Mouse (Mus musculus) neural tube, embryonic 13.5 days (tissue): ENCODE results near the gene Wasf1. TPM values are rescaled to one million over a fixed set of nuclear protein-coding genes. Genes with fewer than 3 reads are reported as not detected.

Experiments used
- ATAC-seq: fragments of 200-750 bp; cut with Nextera tagmentation; 2 replicates; pipeline ENCODE4 v1.8.0; 2017; ENCODE audit warnings: low read depth, mild to moderate bottlenecking, moderate TSS enrichment, moderate library complexity
- H3K27ac ChIP-seq: fragments of 300-500 bp; sonication (generic); replicated peaks from 2 replicates; pipeline ENCODE4 v1.5.1; 2015; ENCODE audit warnings: moderate library complexity, mild to moderate bottlenecking, inconsistent platforms
- H3K27me3 ChIP-seq: fragments of 300-500 bp; sonication (generic); 2 replicates; pipeline ENCODE4 v1.6.1; 2015; ENCODE audit warnings: mild to moderate bottlenecking, inconsistent platforms
- H3K36me3 ChIP-seq: fragments of 300-500 bp; sonication (generic); 2 replicates; pipeline ENCODE4 v1.6.1; 2015; ENCODE audit warnings: mild to moderate bottlenecking, inconsistent platforms
- H3K4me1 ChIP-seq: fragments of 300-500 bp; sonication (generic); replicated peaks from 2 replicates; pipeline ENCODE4 v1.6.1; 2015; ENCODE audit warnings: inconsistent platforms
- H3K4me2 ChIP-seq: fragments of 300-500 bp; sonication (generic); 2 replicates; pipeline ENCODE4 v1.6.1; 2015; ENCODE audit warnings: inconsistent platforms, mild to moderate bottlenecking, moderate library complexity
- H3K4me3 ChIP-seq: fragments of 300-500 bp; sonication (generic); 2 replicates; pipeline ENCODE4 v1.5.1; 2015; ENCODE audit warnings: mild to moderate bottlenecking, inconsistent platforms
- H3K9ac ChIP-seq: fragments of 300-500 bp; sonication (generic); 2 replicates; pipeline ENCODE4 v1.6.1; 2015; ENCODE audit warnings: moderate library complexity, mild to moderate bottlenecking, inconsistent platforms
- H3K9me3 ChIP-seq: fragments of 300-500 bp; sonication (generic); 2 replicates; pipeline ENCODE4 v1.6.1; 2016; ENCODE audit warnings: inconsistent platforms
- WGBS: fragments of 180-500 bp; shearing (Covaris S2); methylation state at CpG from one replicate; pipeline ENCODE4 v1.1.7; 2015; 5-methylcytosine and 5-hydroxymethylcytosine counted together
- polyA plus RNA-seq: library from polyadenylated mRNA; unstranded; fragments of >200 nt; fragmentation: Nextera tagmentation; extraction: Ambion mirVana; gene quantifications from 2 replicates; pipeline ENCODE4 v1.2.1, GENCODE M21; 2015

The Wasf1 gene
- polyA plus RNA-seq, 1 experiment from 2014 or later, result 106 TPM

DNA sequence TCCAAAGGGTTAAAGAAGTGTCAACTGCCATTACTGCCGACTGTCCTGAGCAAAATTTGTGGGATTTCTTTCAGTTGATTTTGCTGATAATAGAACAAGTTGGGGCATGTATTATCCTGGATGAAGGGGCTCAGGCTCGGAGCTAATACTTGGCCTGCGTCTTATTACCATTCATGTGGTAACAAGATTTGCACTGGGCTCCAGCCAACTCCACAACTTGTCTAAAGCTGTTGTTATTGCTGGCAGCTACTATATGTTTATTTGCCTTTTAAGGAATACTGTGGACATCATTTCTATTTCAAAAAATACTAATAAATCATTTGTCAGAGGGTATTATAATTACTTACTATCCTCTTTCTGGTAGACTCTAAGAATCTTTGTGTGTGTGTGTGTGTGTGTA is 66.9 kb downstream of the Wasf1 start:
- Histone ChIP-seq H3K9me3 (no peaks in the 10 kb centered on the region), H3K27ac (no peak overlapping the region), H3K4me1 (no peaks in the 10 kb centered on the region), H3K4me3 (no peak overlapping the region), H3K4me2 (no peak overlapping the region), H3K9ac (no peak overlapping the region), H3K27me3 (no peaks in the 10 kb centered on the region), H3K36me3 (peaks cover 26% of the 10 kb centered on the region)
- ATAC-seq, result no peak
- 63% methylated on average over 3 of the region's 3 CpGs for WGBS

DNA sequence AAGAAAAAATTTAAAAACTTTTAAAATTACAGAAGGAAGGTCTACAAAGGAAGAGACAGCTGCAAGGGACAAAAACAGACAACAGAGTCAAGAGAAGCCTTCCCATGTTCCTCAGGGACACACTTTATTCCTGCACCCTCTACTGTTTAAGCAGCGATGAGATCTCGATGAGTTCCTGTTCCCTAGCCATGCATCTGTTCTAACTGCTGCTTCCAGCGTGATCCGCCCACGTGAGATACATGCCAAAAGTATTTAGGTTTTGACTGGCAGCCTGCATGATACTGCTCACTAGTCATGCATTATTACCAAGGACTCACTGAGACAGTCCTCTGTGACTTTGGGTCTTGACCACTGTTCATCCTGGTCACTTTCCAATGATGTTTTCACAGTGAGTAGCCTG is 72.9 kb downstream of the Wasf1 start:
- Histone ChIP-seq H3K27me3 (no peaks in the 10 kb centered on the region), H3K9ac (no peak overlapping the region), H3K4me1 (no peaks in the 10 kb centered on the region), H3K4me2 (no peak overlapping the region), H3K9me3 (no peaks in the 10 kb centered on the region), H3K4me3 (no peak overlapping the region), H3K27ac (no peak overlapping the region), H3K36me3 (peaks cover 25% of the 10 kb centered on the region)
- WGBS, result 89% methylated on average over 5 of the region's 5 CpGs
- no peak for ATAC-seq

- Histone ChIP-seq H3K36me3 (peaks cover 13% of the 10 kb centered on the region; the same call in 1 of the 2 replicates), H3K9ac (no peak overlapping the region), H3K9me3 (no peaks in the 10 kb centered on the region), H3K4me1 (peaks cover 4% of the 10 kb centered on the region; the same call in 1 of the 2 replicates), H3K4me2 (no peak overlapping the region), H3K27ac (no peak overlapping the region), H3K4me3 (no peak overlapping the region), H3K27me3 (no peaks in the 10 kb centered on the region)
- ATAC-seq, result no peak
- 54% methylated on average over 6 of the region's 6 CpGs for WGBS
These were observed 78.1 kb downstream of the Wasf1 start for GRCm38 (mm10) chr10:40961365-40961764.

DNA sequence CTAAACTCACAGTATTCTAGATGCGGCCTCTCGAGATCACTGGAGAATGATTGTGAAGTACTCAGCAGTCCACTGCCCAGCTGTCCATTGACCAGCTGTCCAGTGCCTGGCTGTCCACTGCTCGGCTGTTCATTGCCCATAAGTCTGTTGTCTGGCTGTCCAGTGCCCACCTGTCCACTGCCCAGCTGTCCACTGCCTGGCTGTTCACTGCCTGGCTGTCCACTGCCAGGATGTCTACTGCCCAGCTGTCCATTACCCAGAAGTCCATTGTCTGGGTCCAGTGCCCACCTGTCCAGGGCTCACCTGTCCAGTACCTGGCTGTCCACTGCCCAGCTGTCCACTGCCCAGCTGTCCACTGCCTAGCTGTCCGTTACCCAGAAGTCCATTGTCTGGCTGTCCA is 78.7 kb downstream of the Wasf1 start:
- Histone ChIP-seq H3K4me1 (peaks cover 4% of the 10 kb centered on the region; the same call in 1 of the 2 replicates), H3K27me3 (no peaks in the 10 kb centered on the region), H3K4me3 (no peak overlapping the region), H3K27ac (no peak overlapping the region), H3K9ac (no peak overlapping the region), H3K36me3 (0 out of 2 replicates have a peak, but pooled peaks cover 8% of the 10 kb centered on the region), H3K9me3 (no peaks in the 10 kb centered on the region), H3K4me2 (no peak overlapping the region)
- WGBS, result 97% methylated on average over 4 of the region's 4 CpGs
- ATAC-seq, result no peak

GRCm38 (mm10) chr10:40964546-40964945 is 81.3 kb downstream of the Wasf1 start:
- no peak for ATAC-seq
- H3K4me2 ChIP-seq, result no peak overlapping the region
- H3K27me3 ChIP-seq, result no peaks in the 10 kb centered on the region
- no peaks in the 10 kb centered on the region for H3K9me3 ChIP-seq
- H3K4me1 ChIP-seq, result peaks cover 21% of the 10 kb centered on the region
- H3K9ac ChIP-seq, result no peak overlapping the region
- H3K36me3 ChIP-seq, result no peaks in the 10 kb centered on the region
- no peak overlapping the region; the same call in 1 of the 2 replicates for H3K27ac ChIP-seq
- 31% methylated on average over 4 of the region's 4 CpGs for WGBS
- H3K4me3 ChIP-seq, result no peak overlapping the region

- H3K36me3 ChIP-seq, result no peaks in the 10 kb centered on the region
- ATAC-seq, result no peak
- H3K27me3 ChIP-seq, result no peaks in the 10 kb centered on the region
- WGBS, result 55% methylated on average over 8 of the region's 8 CpGs
- no peaks in the 10 kb centered on the region for H3K9me3 ChIP-seq
- no peak overlapping the region for H3K9ac ChIP-seq
- peaks cover 32% of the 10 kb centered on the region for H3K4me1 ChIP-seq
- H3K27ac ChIP-seq, result no peak overlapping the region
- H3K4me3 ChIP-seq, result no peak overlapping the region
- no peak overlapping the region for H3K4me2 ChIP-seq
These were observed 85.3 kb downstream of the Wasf1 start for GRCm38 (mm10) chr10:40968551-40968950.

- Histone ChIP-seq H3K36me3 (no peaks in the 10 kb centered on the region), H3K27me3 (no peaks in the 10 kb centered on the region), H3K9me3 (no peaks in the 10 kb centered on the region), H3K4me3 (peak overlapping the region; percentile 30), H3K9ac (peak overlapping the region; percentile 65), H3K27ac (peak overlapping the region; percentile 18; the same call in 1 of the 2 replicates), H3K4me1 (peaks cover 29% of the 10 kb centered on the region), H3K4me2 (peak overlapping the region; percentile 58)
- WGBS, result 7% methylated on average over 16 of the region's 16 CpGs
- ATAC-seq, result peak; percentile 82
These were observed 86.2 kb downstream of the Wasf1 start for GRCm38 (mm10) chr10:40969372-40970033.

- H3K9ac ChIP-seq, result no peak overlapping the region
- H3K4me1 ChIP-seq, result peaks cover 28% of the 10 kb centered on the region
- ATAC-seq, result no peak
- no peaks in the 10 kb centered on the region for H3K27me3 ChIP-seq
- H3K4me3 ChIP-seq, result no peak overlapping the region
- 72% methylated on average over 12 of the region's 12 CpGs for WGBS
- H3K36me3 ChIP-seq, result no peaks in the 10 kb centered on the region
- no peak overlapping the region for H3K27ac ChIP-seq
- H3K9me3 ChIP-seq, result no peaks in the 10 kb centered on the region
- no peak overlapping the region for H3K4me2 ChIP-seq
These were observed 87.4 kb downstream of the Wasf1 start for GRCm38 (mm10) chr10:40970601-40971245.

GRCm38 (mm10) chr10:40971256-40971655 is 88.0 kb downstream of the Wasf1 start:
- Histone ChIP-seq H3K4me1 (peaks cover 28% of the 10 kb centered on the region), H3K9me3 (no peaks in the 10 kb centered on the region), H3K27me3 (no peaks in the 10 kb centered on the region), H3K36me3 (no peaks in the 10 kb centered on the region), H3K27ac (no peak overlapping the region), H3K9ac (no peak overlapping the region), H3K4me3 (no peak overlapping the region), H3K4me2 (no peak overlapping the region)
- WGBS, result 63% methylated on average over 5 of the region's 5 CpGs
- ATAC-seq, result no peak

- Histone ChIP-seq H3K4me1 (no peaks in the 10 kb centered on the region; the same call in 1 of the 2 replicates), H3K9ac (no peak overlapping the region), H3K4me3 (no peak overlapping the region), H3K27ac (no peak overlapping the region), H3K9me3 (no peaks in the 10 kb centered on the region), H3K4me2 (no peak overlapping the region), H3K36me3 (no peaks in the 10 kb centered on the region), H3K27me3 (no peaks in the 10 kb centered on the region)
- ATAC-seq, result no peak
These were observed 100.5 kb downstream of the Wasf1 start for GRCm38 (mm10) chr10:40983761-40984160.

DNA sequence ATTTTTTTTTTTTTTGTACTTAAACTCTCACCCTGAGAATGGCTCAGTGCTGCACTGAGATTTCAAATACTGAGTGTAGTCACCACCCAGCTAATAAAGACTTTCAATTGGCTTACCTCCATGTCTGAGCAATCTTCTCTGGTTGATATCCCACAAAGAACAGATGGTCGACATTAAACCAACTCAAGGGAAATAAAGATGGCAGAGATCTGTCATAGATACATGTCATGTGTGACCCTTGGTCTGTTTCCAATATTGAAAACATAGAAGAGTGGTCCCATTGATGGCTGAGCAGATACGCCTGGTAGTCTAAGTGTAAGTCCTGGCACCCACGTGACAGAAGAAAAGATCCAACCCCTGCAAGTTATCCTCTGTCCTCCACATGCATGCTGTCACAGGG is 101.3 kb downstream of the Wasf1 start:
- 72% methylated on average over 3 of the region's 3 CpGs for WGBS
- no peaks in the 10 kb centered on the region for H3K9me3 ChIP-seq
- H3K27ac ChIP-seq, result no peak overlapping the region
- ATAC-seq, result 0 out of 2 replicates have a peak, but pooled peaks have one; percentile 51
- no peaks in the 10 kb centered on the region for H3K36me3 ChIP-seq
- no peaks in the 10 kb centered on the region for H3K27me3 ChIP-seq
- no peaks in the 10 kb centered on the region; the same call in 1 of the 2 replicates for H3K4me1 ChIP-seq
- no peak overlapping the region for H3K9ac ChIP-seq
- no peak overlapping the region for H3K4me2 ChIP-seq
- H3K4me3 ChIP-seq, result no peak overlapping the region

DNA sequence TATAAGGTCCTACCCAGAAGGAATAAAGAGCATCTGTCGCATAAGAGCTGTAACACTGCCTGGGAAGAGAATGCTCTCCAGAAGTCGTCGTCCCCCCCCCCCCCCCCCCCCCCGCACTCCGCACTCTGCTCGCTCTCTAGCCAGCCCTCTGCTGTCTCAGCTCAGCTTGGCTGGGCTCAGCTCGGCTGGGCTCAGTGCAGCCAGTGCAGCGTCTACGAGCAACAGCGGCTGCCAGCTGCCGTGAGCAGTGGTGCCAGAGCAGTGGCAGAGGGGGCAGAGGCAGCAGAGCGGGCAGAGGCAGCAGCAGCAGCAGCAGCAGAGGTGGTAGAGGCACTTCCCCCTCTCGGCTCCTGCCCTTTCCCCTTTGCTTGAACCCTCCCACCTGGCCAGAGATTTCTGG is 102.1 kb downstream of the Wasf1 start:
- WGBS, result 19% methylated on average over 10 of the region's 13 CpGs
- ATAC-seq, result peak; percentile 83

More for the DNA sequence above, 102.1 kb downstream of the Wasf1 start:
- Histone ChIP-seq H3K9me3 (no peaks in the 10 kb centered on the region), H3K4me1 (no peaks in the 10 kb centered on the region; the same call in 1 of the 2 replicates), H3K4me3 (no peak overlapping the region), H3K9ac (no peak overlapping the region; the same call in 1 of the 2 replicates), H3K4me2 (peak overlapping the region; percentile 30), H3K27me3 (no peaks in the 10 kb centered on the region), H3K27ac (no peak overlapping the region), H3K36me3 (no peaks in the 10 kb centered on the region)
